Mouse (Mus musculus) right cerebral cortex, adult 18-20 months (tissue): ENCODE data around the gene Ccdc162.

Experiments
- DNase-seq: peaks from one replicate; pipeline ENCODE4 v3.0.0; 2022; ENCODE audit warnings: mixed read lengths

Gene Ccdc162

GRCm38 (mm10) chr10:41632062-41632461, 84.4 kb downstream of the Ccdc162 start:
- DNase-seq: no peak

GRCm38 (mm10) chr10:41626996-41627395, 89.4 kb downstream of the Ccdc162 start:
- no peak for DNase-seq

- no peak for DNase-seq
Observed at GRCm38 (mm10) chr10:41619988-41620387, 96.4 kb downstream of the Ccdc162 start.

GRCm38 (mm10) chr10:41615487-41615886, 100.9 kb downstream of the Ccdc162 start:
- no peak for DNase-seq

- no peak for DNase-seq
Observed at GRCm38 (mm10) chr10:41611941-41612340, 104.5 kb downstream of the Ccdc162 start.

- DNase-seq: no peak
Observed at GRCm38 (mm10) chr10:41609475-41609874, 107.0 kb downstream of the Ccdc162 start.

- DNase-seq: no peak
Observed at GRCm38 (mm10) chr10:41608485-41608884, 107.9 kb downstream of the Ccdc162 start.

GRCm38 (mm10) chr10:41602667-41603066, 113.8 kb downstream of the Ccdc162 start:
- DNase-seq: no peak

GRCm38 (mm10) chr10:41601898-41602545, 114.4 kb downstream of the Ccdc162 start:
- no peak for DNase-seq

- DNase-seq: no peak
Observed at GRCm38 (mm10) chr10:41601302-41601701, 115.1 kb downstream of the Ccdc162 start.

- no peak for DNase-seq
Observed at GRCm38 (mm10) chr10:41599051-41599450, 117.4 kb downstream of the Ccdc162 start.

GRCm38 (mm10) chr10:41598221-41598620, 118.2 kb downstream of the Ccdc162 start:
- DNase-seq: no peak

GRCm38 (mm10) chr10:41595550-41595949, 120.9 kb downstream of the Ccdc162 start:
- DNase-seq: no peak

GRCm38 (mm10) chr10:41594957-41595356, 121.5 kb downstream of the Ccdc162 start:
- DNase-seq: no peak

GRCm38 (mm10) chr10:41594433-41594832, 122.0 kb downstream of the Ccdc162 start:
- DNase-seq: no peak

- no peak for DNase-seq
Observed at GRCm38 (mm10) chr10:41588616-41589015, 127.8 kb downstream of the Ccdc162 start.

GRCm38 (mm10) chr10:41586947-41587852, 129.2 kb downstream of the Ccdc162 start:
- no peak for DNase-seq

GRCm38 (mm10) chr10:41583383-41583782, 133.1 kb downstream of the Ccdc162 start:
- no peak for DNase-seq

GRCm38 (mm10) chr10:41582901-41583361, 133.5 kb downstream of the Ccdc162 start:
- DNase-seq: no peak

GRCm38 (mm10) chr10:41580441-41580840, 136.0 kb downstream of the Ccdc162 start:
- DNase-seq: no peak

- DNase-seq: no peak
Observed at GRCm38 (mm10) chr10:41578541-41578940, 137.9 kb downstream of the Ccdc162 start.

- DNase-seq: no peak
Observed at GRCm38 (mm10) chr10:41576328-41576833, 140.1 kb downstream of the Ccdc162 start.

GRCm38 (mm10) chr10:41575451-41576327, 140.7 kb downstream of the Ccdc162 start:
- DNase-seq: no peak
